Mouse (Mus musculus) testis, adult 2 months (tissue): ENCODE results near the gene AC134908.4. TPM values are rescaled to one million over a fixed set of nuclear protein-coding genes. Genes with fewer than 3 reads are reported as not detected.
"Not testable (repeated sequence)": the region's sequence is repeated elsewhere in the genome, so short reads cannot be mapped to it uniquely, and the experiment has no call there.

Experiments used
- H3K27ac ChIP-seq: fragments of 200-500 bp; 2 replicates; pipeline ENCODE4 v1.5.1; 2012; ENCODE audit warnings: low read depth, low read length; ENCODE audit not compliant: control insufficient read depth, insufficient read depth
- H3K27me3 ChIP-seq: fragments of 200-500 bp; 2 replicates; pipeline ENCODE4 v1.6.1; 2012; ENCODE audit warnings: mild to moderate bottlenecking, low read length, moderate library complexity; ENCODE audit not compliant: control insufficient read depth, insufficient read depth
- H3K36me3 ChIP-seq: fragments of 200-500 bp; 2 replicates; pipeline ENCODE4 v1.6.1; 2012; ENCODE audit warnings: mild to moderate bottlenecking, low read length; ENCODE audit not compliant: control insufficient read depth, insufficient read depth
- H3K4me1 ChIP-seq: fragments of 200-500 bp; 2 replicates; pipeline ENCODE4 v1.6.1; 2012; ENCODE audit warnings: low read length; ENCODE audit not compliant: control insufficient read depth, insufficient read depth
- H3K4me3 ChIP-seq: fragments of 200-500 bp; 2 replicates; pipeline ENCODE4 v1.5.1; 2012; ENCODE audit warnings: low read depth, mild to moderate bottlenecking, low read length, moderate library complexity, mixed read lengths; ENCODE audit not compliant: control insufficient read depth
- CTCF ChIP-seq: fragments of 200-500 bp; IDR thresholded peaks from 2 replicates; pipeline ENCODE4 v1.5.1; 2012; ENCODE audit warnings: low read depth, mild to moderate bottlenecking, inconsistent platforms, low read length, moderate library complexity; ENCODE audit not compliant: control insufficient read depth, insufficient read depth, insufficient replicate concordance
- POLR2A ChIP-seq: fragments of 200-500 bp; IDR thresholded peaks from 2 replicates; pipeline ENCODE4 v1.6.1; 2012; ENCODE audit warnings: low read depth, mild to moderate bottlenecking, inconsistent platforms, low read length, moderate library complexity; ENCODE audit not compliant: control insufficient read depth
- polyA plus RNA-seq: library from polyadenylated mRNA; depleted of rRNA; stranded (reverse); fragments of >200 nt; gene quantifications from 2 replicates; pipeline ENCODE4 v1.2.3, GENCODE M21; 2012; rRNA removed

AC134908.4 gene
- polyA plus RNA-seq, 1 experiment = not detected

- Histone ChIP-seq H3K27ac (no peak overlapping the region), H3K4me1 (peaks cover 4% of the 10 kb centered on the region), H3K27me3 (no peaks in the 10 kb centered on the region), H3K36me3 (no peaks in the 10 kb centered on the region), H3K4me3 (no peak overlapping the region)
- TF ChIP-seq CTCF (no peak), POLR2A (no peak)
Measured at GRCm38 (mm10) chr17:25749314-25749713, 46.1 kb downstream of the AC134908.4 start.

GRCm38 (mm10) chr17:25748238-25748637 lies 47.2 kb downstream of the AC134908.4 start:
- Histone ChIP-seq H3K27ac (no peak overlapping the region), H3K4me1 (peaks cover 5% of the 10 kb centered on the region), H3K36me3 (no peaks in the 10 kb centered on the region), H3K27me3 (no peaks in the 10 kb centered on the region), H3K4me3 (no peak overlapping the region)
- TF ChIP-seq CTCF (no peak), POLR2A (no peak)

- Histone ChIP-seq H3K27me3 (no peaks in the 10 kb centered on the region), H3K36me3 (no peaks in the 10 kb centered on the region), H3K27ac (no peak overlapping the region), H3K4me1 (peaks cover 5% of the 10 kb centered on the region), H3K4me3 (no peak overlapping the region)
- TF ChIP-seq CTCF = no peak
- no peak for TF ChIP-seq POLR2A
Measured at GRCm38 (mm10) chr17:25744311-25744710, 51.1 kb downstream of the AC134908.4 start.

- H3K27me3 ChIP-seq = no peaks in the 10 kb centered on the region
- TF ChIP-seq CTCF (no peak), POLR2A (no peak)
- peaks cover 5% of the 10 kb centered on the region for H3K4me1 ChIP-seq
- H3K36me3 ChIP-seq = no peaks in the 10 kb centered on the region
- no peak overlapping the region for H3K27ac ChIP-seq
- no peak overlapping the region for H3K4me3 ChIP-seq
Measured at GRCm38 (mm10) chr17:25743831-25744230, 51.6 kb downstream of the AC134908.4 start.

GRCm38 (mm10) chr17:25741471-25741870 lies 54.0 kb downstream of the AC134908.4 start:
- H3K27me3 ChIP-seq, H3K4me1 ChIP-seq, H3K36me3 ChIP-seq, H3K27ac ChIP-seq, H3K4me3 ChIP-seq: not testable (repeated sequence)

Other genes starting within 250 kb of the AC134908.4 start
- 6.7 and 8.2 TPM in 2 replicates for gene Sox8, start 225.0 kb downstream of the AC134908.4 start, polyA plus RNA-seq
- 87.6 and 93.5 TPM in 2 replicates for gene Lmf1, start 216.6 kb downstream of the AC134908.4 start, polyA plus RNA-seq
- 0.44 and 0.84 TPM in 2 replicates for gene Gng13, start 78.5 kb downstream of the AC134908.4 start, polyA plus RNA-seq
- 16.1 and 18.9 TPM in 2 replicates for gene Chtf18, start 68.2 kb downstream of the AC134908.4 start, polyA plus RNA-seq
- 8.3 and 9.8 TPM in 2 replicates for gene Rpusd1, start 68.0 kb downstream of the AC134908.4 start, polyA plus RNA-seq
- gene Mslnl, start 59.6 kb downstream of the AC134908.4 start, polyA plus RNA-seq = 0.65 and 1.0 TPM in 2 replicates
- 0.63 and 0.82 TPM in 2 replicates for gene Msln, start 41.3 kb downstream of the AC134908.4 start, polyA plus RNA-seq
- 17.9 and 20.3 TPM in 2 replicates for gene Narfl, start 21.9 kb downstream of the AC134908.4 start, polyA plus RNA-seq
- gene Haghl, start 10.0 kb downstream of the AC134908.4 start, polyA plus RNA-seq = 81.1 and 83.4 TPM in 2 replicates
- 1.3 and 1.6 TPM in 2 replicates for gene Ccdc78, start 9.1 kb downstream of the AC134908.4 start, polyA plus RNA-seq
- 49.8 and 55.5 TPM in 2 replicates for gene Fam173a, start 2.8 kb downstream of the AC134908.4 start, polyA plus RNA-seq
- 19.4 and 21.1 TPM in 2 replicates for gene Metrn, start 1.5 kb upstream of the AC134908.4 start, polyA plus RNA-seq
- gene Fbxl16, start 13.4 kb upstream of the AC134908.4 start, polyA plus RNA-seq = 6.2 and 7.1 TPM in 2 replicates
- gene Wdr24, start 28.0 kb upstream of the AC134908.4 start, polyA plus RNA-seq = 35.8 and 36.0 TPM in 2 replicates
- gene Jmjd8, start 33.2 kb upstream of the AC134908.4 start, polyA plus RNA-seq = 16.4 and 18.6 TPM in 2 replicates
- gene Stub1, start 37.7 kb upstream of the AC134908.4 start, polyA plus RNA-seq = 81.1 and 82.0 TPM in 2 replicates
- gene Rhbdl1, start 41.6 kb upstream of the AC134908.4 start, polyA plus RNA-seq = 2.1 and 2.7 TPM in 2 replicates
- gene Gm20683, start 46.1 kb upstream of the AC134908.4 start, polyA plus RNA-seq = 9.0 and 11.2 TPM in 2 replicates
- gene Rhot2, start 49.2 kb upstream of the AC134908.4 start, polyA plus RNA-seq = 37.5 and 38.7 TPM in 2 replicates
- gene Wdr90, start 65.8 kb upstream of the AC134908.4 start, polyA plus RNA-seq = 49.9 and 54.9 TPM in 2 replicates
- gene Mcrip2, start 73.1 kb upstream of the AC134908.4 start, polyA plus RNA-seq = 28.2 and 28.8 TPM in 2 replicates
- 49.8 and 56.2 TPM in 2 replicates for gene Mettl26, start 79.4 kb upstream of the AC134908.4 start, polyA plus RNA-seq
- 0.96 and 0.98 TPM in 2 replicates for gene Wfikkn1, start 85.2 kb upstream of the AC134908.4 start, polyA plus RNA-seq
- 30.2 and 31.9 TPM in 2 replicates for gene Rab40c, start 124.1 kb upstream of the AC134908.4 start, polyA plus RNA-seq
- 21.4 and 24.4 TPM in 2 replicates for gene Pigq, start 149.3 kb upstream of the AC134908.4 start, polyA plus RNA-seq
- gene Nhlrc4, start 149.3 kb upstream of the AC134908.4 start, polyA plus RNA-seq = 0.40 and 0.69 TPM in 2 replicates
- 0.10 and 0.20 TPM in 2 replicates for gene A930017K11Rik, start 156.9 kb upstream of the AC134908.4 start, polyA plus RNA-seq
- gene Capn15, start 190.1 kb upstream of the AC134908.4 start, polyA plus RNA-seq = 20.1 and 22.1 TPM in 2 replicates